Mouse (Mus musculus): ENCODE results near the gene Ogfod2. TPM values are rescaled to one million over a fixed set of nuclear protein-coding genes. Genes with fewer than 3 reads are reported as not detected.
A peak's percentile ranks its signal among the peaks of the same experiment; 100 is the strongest.

Gene Ogfod2
- polyA plus RNA-seq, 1 experiment from 2014 or later, result 19.0 TPM

GRCm38 (mm10) chr5:124077241-124077640 is 34.9 kb upstream of the Ogfod2 start:
- TF ChIP-seq CTCF (IDR thresholded peaks at IDR 0.05; ENCODE audit: low read depth) (no peak), EP300 (optimal IDR thresholded peaks at IDR 0.05) (no peak)
- no peaks in the 10 kb centered on the region for H3K27me3 ChIP-seq (ENCODE audit: control insufficient read depth, insufficient read depth, low read length)
- H3K9me3 ChIP-seq (ENCODE audit: control insufficient read depth, low read length), result no peaks in the 10 kb centered on the region
- DNase-seq (ENCODE audit: low spot score), result no peak
- no peak overlapping the region for H3K4me3 ChIP-seq (ENCODE audit: low read depth, low read length)
- no peak for ATAC-seq (ENCODE audit: low FRiP score, low TSS enrichment)
- H3K36me3 ChIP-seq (ENCODE audit: control insufficient read depth, insufficient read depth, low read length), result no peaks in the 10 kb centered on the region
- H3K27ac ChIP-seq (replicated peaks), result peak overlapping the region; percentile 81
- H3K4me2 ChIP-seq (replicated peaks; ENCODE audit: low read depth), result no peak overlapping the region
- H3K9ac ChIP-seq (ENCODE audit: low read length), result no peak overlapping the region
- 83% methylated on average over 13 of the region's 13 CpGs for WGBS
- H3K4me1 ChIP-seq (replicated peaks; ENCODE audit: control insufficient read depth, insufficient read depth), result peaks cover 4% of the 10 kb centered on the region; the same call in 1 of the 2 replicates

- H3K4me1 ChIP-seq (replicated peaks; ENCODE audit: control insufficient read depth, insufficient read depth), result peaks cover 4% of the 10 kb centered on the region; the same call in 1 of the 2 replicates
Observed at GRCm38 (mm10) chr5:124077856-124078460, 34.1 kb upstream of the Ogfod2 start.

GRCm38 (mm10) chr5:124078794-124079416 is 33.2 kb upstream of the Ogfod2 start:
- Histone ChIP-seq H3K4me1 (replicated peaks; ENCODE audit: control insufficient read depth, insufficient read depth) (peaks cover 4% of the 10 kb centered on the region; the same call in 1 of the 2 replicates), H3K9me3 (ENCODE audit: control insufficient read depth, low read length) (no peaks in the 10 kb centered on the region), H3K9ac (ENCODE audit: low read length) (peak overlapping the region; percentile 23; the same call in 1 of the 2 replicates), H3K27ac (replicated peaks) (peak overlapping the region; percentile 50), H3K4me3 (ENCODE audit: low read depth, low read length) (no peak overlapping the region), H3K27me3 (ENCODE audit: control insufficient read depth, insufficient read depth, low read length) (no peaks in the 10 kb centered on the region), H3K36me3 (ENCODE audit: control insufficient read depth, insufficient read depth, low read length) (no peaks in the 10 kb centered on the region), H3K4me2 (replicated peaks; ENCODE audit: low read depth) (no peak overlapping the region)
- 59% methylated on average over 9 of the region's 9 CpGs for WGBS
- TF ChIP-seq EP300 (optimal IDR thresholded peaks at IDR 0.05) (no peak), CTCF (IDR thresholded peaks at IDR 0.05; ENCODE audit: low read depth) (no peak)
- ATAC-seq (ENCODE audit: low FRiP score, low TSS enrichment), result no peak
- peak; percentile 72 for DNase-seq (ENCODE audit: low spot score)

More at GRCm38 (mm10) chr5:124077856-124078460, 34.1 kb upstream of the Ogfod2 start:
- H3K9me3 ChIP-seq (ENCODE audit: control insufficient read depth, low read length), result no peaks in the 10 kb centered on the region
- no peak for TF ChIP-seq CTCF (IDR thresholded peaks at IDR 0.05; ENCODE audit: low read depth)
- TF ChIP-seq EP300 (optimal IDR thresholded peaks at IDR 0.05), result no peak
- DNase-seq (ENCODE audit: low spot score), result no peak
- ATAC-seq (ENCODE audit: low FRiP score, low TSS enrichment), result no peak
- no peak overlapping the region for H3K4me2 ChIP-seq (replicated peaks; ENCODE audit: low read depth)
- no peak overlapping the region for H3K4me3 ChIP-seq (ENCODE audit: low read depth, low read length)
- WGBS, result 60% methylated on average over 6 of the region's 6 CpGs
- no peak overlapping the region for H3K9ac ChIP-seq (ENCODE audit: low read length)
- H3K27ac ChIP-seq (replicated peaks), result peak overlapping the region; percentile 50
- no peaks in the 10 kb centered on the region for H3K27me3 ChIP-seq (ENCODE audit: control insufficient read depth, insufficient read depth, low read length)
- no peaks in the 10 kb centered on the region for H3K36me3 ChIP-seq (ENCODE audit: control insufficient read depth, insufficient read depth, low read length)

- no peaks in the 10 kb centered on the region for H3K27me3 ChIP-seq (ENCODE audit: control insufficient read depth, insufficient read depth, low read length)
- no peaks in the 10 kb centered on the region for H3K36me3 ChIP-seq (ENCODE audit: control insufficient read depth, insufficient read depth, low read length)
- ATAC-seq (ENCODE audit: low FRiP score, low TSS enrichment) (no peak), DNase-seq (ENCODE audit: low spot score) (no peak)
- WGBS, result 91% methylated on average over 17 of the region's 17 CpGs
- H3K9me3 ChIP-seq (ENCODE audit: control insufficient read depth, low read length), result no peaks in the 10 kb centered on the region
- no peak overlapping the region for H3K9ac ChIP-seq (ENCODE audit: low read length)
- 0 out of 2 replicates have a peak overlapping the region, but pooled peaks have one; percentile 50 for H3K27ac ChIP-seq (replicated peaks)
- H3K4me3 ChIP-seq (ENCODE audit: low read depth, low read length), result no peak overlapping the region
- no peak overlapping the region for H3K4me2 ChIP-seq (replicated peaks; ENCODE audit: low read depth)
- no peak for TF ChIP-seq CTCF (IDR thresholded peaks at IDR 0.05; ENCODE audit: low read depth)
- peaks cover 4% of the 10 kb centered on the region; the same call in 1 of the 2 replicates for H3K4me1 ChIP-seq (replicated peaks; ENCODE audit: control insufficient read depth, insufficient read depth)
Observed at GRCm38 (mm10) chr5:124079880-124080279, 32.2 kb upstream of the Ogfod2 start.

GRCm38 (mm10) chr5:124082447-124082846 is 29.6 kb upstream of the Ogfod2 start:
- Histone ChIP-seq H3K9me3 (ENCODE audit: control insufficient read depth, low read length) (no peaks in the 10 kb centered on the region), H3K4me3 (ENCODE audit: low read depth, low read length) (no peak overlapping the region), H3K9ac (ENCODE audit: low read length) (no peak overlapping the region), H3K27ac (replicated peaks) (0 out of 2 replicates have a peak overlapping the region, but pooled peaks have one; percentile 53), H3K4me2 (replicated peaks; ENCODE audit: low read depth) (no peak overlapping the region), H3K27me3 (ENCODE audit: control insufficient read depth, insufficient read depth, low read length) (no peaks in the 10 kb centered on the region), H3K36me3 (ENCODE audit: control insufficient read depth, insufficient read depth, low read length) (no peaks in the 10 kb centered on the region), H3K4me1 (replicated peaks; ENCODE audit: control insufficient read depth, insufficient read depth) (peaks cover 4% of the 10 kb centered on the region; the same call in 1 of the 2 replicates)
- DNase-seq (ENCODE audit: low spot score) (peak; percentile 79), ATAC-seq (ENCODE audit: low FRiP score, low TSS enrichment) (peak; percentile 62)
- 48% methylated on average over 10 of the region's 10 CpGs for WGBS
- peak; percentile 82 for TF ChIP-seq CTCF (IDR thresholded peaks at IDR 0.05; ENCODE audit: low read depth)
- TF ChIP-seq EP300 (optimal IDR thresholded peaks at IDR 0.05), result no peak

All from stomach, postnatal 0 days (tissue).